Mouse (Mus musculus) liver, embryonic 12.5 days (tissue): ENCODE measurements around the gene Ift81. TPM values are rescaled to one million over a fixed set of nuclear protein-coding genes. Genes with fewer than 3 reads are reported as not detected.
A peak's percentile ranks its signal among the peaks of the same experiment; 100 is the strongest.

ENCODE experiments used
- ATAC-seq: fragments of 200-750 bp; cut with Nextera tagmentation; 2 replicates; pipeline ENCODE4 v1.8.0; 2017; ENCODE audit warnings: moderate number of reproducible peaks, mild to moderate bottlenecking, moderate library complexity
- H3K27ac ChIP-seq: fragments of 300-500 bp; sonication (generic); 2 replicates; pipeline ENCODE4 v1.5.1; 2016; ENCODE audit warnings: mild to moderate bottlenecking
- H3K27me3 ChIP-seq: fragments of 300-500 bp; sonication (generic); replicated peaks from 2 replicates; pipeline ENCODE4 v1.6.1; 2016; ENCODE audit warnings: mild to moderate bottlenecking, moderate library complexity
- H3K36me3 ChIP-seq: fragments of 300-500 bp; sonication (generic); 2 replicates; pipeline ENCODE4 v1.6.1; 2016; ENCODE audit warnings: mild to moderate bottlenecking, moderate library complexity
- H3K4me1 ChIP-seq: fragments of 300-500 bp; sonication (generic); 2 replicates; pipeline ENCODE4 v1.6.1; 2016
- H3K4me2 ChIP-seq: fragments of 300-500 bp; sonication (generic); 2 replicates; pipeline ENCODE4 v1.6.1; 2016; ENCODE audit warnings: mild to moderate bottlenecking, moderate library complexity
- H3K4me3 ChIP-seq: fragments of 300-500 bp; sonication (generic); 2 replicates; pipeline ENCODE4 v1.5.1; 2016; ENCODE audit warnings: mild to moderate bottlenecking, moderate library complexity
- H3K9ac ChIP-seq: fragments of 300-500 bp; sonication (generic); 2 replicates; pipeline ENCODE4 v1.6.1; 2016; ENCODE audit warnings: mild to moderate bottlenecking, moderate library complexity
- H3K9me3 ChIP-seq: fragments of 300-500 bp; sonication (generic); replicated peaks from 2 replicates; pipeline ENCODE4 v1.6.1; 2016; ENCODE audit warnings: mild to moderate bottlenecking, moderate library complexity
- WGBS: fragments of 180-500 bp; shearing (Covaris S2); methylation state at CpG from one replicate; pipeline ENCODE4 v1.1.7; 2016; ENCODE audit not compliant: insufficient replicate concordance; 5-methylcytosine and 5-hydroxymethylcytosine counted together
- polyA plus RNA-seq: library from polyadenylated mRNA; unstranded; fragments of >200 nt; fragmentation: Nextera tagmentation; extraction: Ambion mirVana; gene quantifications from 2 replicates; pipeline ENCODE4 v1.2.1, GENCODE M21; 2016

Ift81 gene
- polyA plus RNA-seq, 1 experiment from 2014 or later, result 4.6 TPM

DNA sequence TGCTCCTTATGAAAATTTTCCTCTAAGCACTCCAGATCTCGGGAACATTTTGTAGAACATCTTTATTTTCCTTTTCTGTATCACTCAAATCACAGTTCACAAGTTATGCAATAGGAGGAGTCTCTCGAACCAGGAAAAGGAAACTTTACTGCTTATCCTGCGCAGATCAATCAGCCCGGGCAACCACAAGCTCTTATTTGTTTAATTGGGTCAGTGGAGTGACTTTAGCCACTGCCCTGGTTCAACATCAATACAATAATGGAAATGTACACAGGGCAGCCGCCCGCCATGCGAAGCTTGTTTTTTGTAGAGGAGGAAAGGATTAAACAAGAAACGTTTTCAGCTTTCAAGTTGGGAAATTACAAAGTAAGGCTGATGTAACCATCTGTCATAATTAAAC, 72.4 kb downstream of the Ift81 start:
- no peak overlapping the region for H3K9ac ChIP-seq
- H3K9me3 ChIP-seq, result no peaks in the 10 kb centered on the region
- H3K4me2 ChIP-seq, result no peak overlapping the region
- H3K27ac ChIP-seq, result no peak overlapping the region
- no peak overlapping the region for H3K4me3 ChIP-seq
- no peaks in the 10 kb centered on the region for H3K4me1 ChIP-seq
- no peak for ATAC-seq
- H3K36me3 ChIP-seq, result no peaks in the 10 kb centered on the region
- H3K27me3 ChIP-seq, result no peaks in the 10 kb centered on the region
- WGBS, result 62% methylated on average over 8 of the region's 8 CpGs

DNA sequence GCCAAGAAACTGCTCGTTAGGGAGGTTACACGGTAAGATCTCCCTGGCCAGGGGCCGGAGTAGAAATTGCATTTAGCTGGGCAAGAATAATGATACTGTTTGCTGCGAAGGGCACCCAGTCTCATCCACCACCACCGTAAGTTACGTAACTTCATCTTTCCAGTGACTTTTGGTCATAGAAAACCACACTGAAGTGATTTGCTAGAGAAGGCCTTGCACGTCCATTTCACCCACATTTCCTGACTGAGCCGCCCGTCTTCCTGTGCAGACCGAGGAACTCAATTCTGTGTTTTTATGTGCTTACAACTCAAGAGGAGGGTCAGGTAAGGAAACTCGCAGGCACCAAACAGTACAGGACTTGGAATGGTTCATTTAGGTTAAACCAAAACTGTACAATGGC, 76.2 kb downstream of the Ift81 start:
- no peaks in the 10 kb centered on the region for H3K4me1 ChIP-seq
- no peak overlapping the region for H3K4me2 ChIP-seq

GRCm38 (mm10) chr5:122537654-122538053, 76.7 kb downstream of the Ift81 start:
- ATAC-seq, result no peak
- WGBS, result 83% methylated on average over 5 of the region's 5 CpGs

More for the DNA sequence above, 76.2 kb downstream of the Ift81 start:
- no peak overlapping the region for H3K9ac ChIP-seq
- H3K9me3 ChIP-seq, result no peaks in the 10 kb centered on the region
- H3K36me3 ChIP-seq, result no peaks in the 10 kb centered on the region
- H3K4me3 ChIP-seq, result no peak overlapping the region
- WGBS, result 47% methylated on average over 11 of the region's 11 CpGs
- H3K27me3 ChIP-seq, result 0 out of 2 replicates have a peak, but pooled peaks cover 3% of the 10 kb centered on the region
- no peak overlapping the region for H3K27ac ChIP-seq
- no peak for ATAC-seq

DNA sequence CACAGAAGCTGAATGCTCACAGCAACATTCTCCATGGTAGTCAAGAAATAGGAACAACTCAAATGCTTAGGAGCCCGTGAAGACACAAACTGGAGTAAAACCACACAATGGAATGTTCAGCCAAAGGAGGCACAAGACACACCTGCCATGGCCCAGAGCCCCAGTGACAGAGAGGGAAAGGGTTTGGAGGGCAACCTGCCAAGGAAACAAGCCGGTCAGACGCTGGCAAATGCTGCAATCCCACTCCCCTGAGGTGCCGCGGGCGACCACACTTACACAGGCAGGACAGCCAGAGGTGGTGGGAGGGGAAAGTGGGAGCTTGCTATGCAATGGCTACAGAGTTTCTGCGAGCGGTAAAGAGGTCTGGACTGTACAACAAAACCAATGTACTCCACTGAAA, 80.4 kb downstream of the Ift81 start:
- Histone ChIP-seq H3K9me3 (no peaks in the 10 kb centered on the region), H3K27ac (no peak overlapping the region), H3K27me3 (0 out of 2 replicates have a peak, but pooled peaks cover 3% of the 10 kb centered on the region), H3K4me1 (peaks cover 12% of the 10 kb centered on the region; the same call in 1 of the 2 replicates), H3K9ac (no peak overlapping the region), H3K36me3 (no peaks in the 10 kb centered on the region), H3K4me3 (no peak overlapping the region), H3K4me2 (no peak overlapping the region)
- WGBS, result 68% methylated on average over 8 of the region's 8 CpGs
- no peak for ATAC-seq

More at GRCm38 (mm10) chr5:122537654-122538053, 76.7 kb downstream of the Ift81 start:
- no peaks in the 10 kb centered on the region for H3K36me3 ChIP-seq
- no peaks in the 10 kb centered on the region for H3K4me1 ChIP-seq
- H3K9me3 ChIP-seq, result no peaks in the 10 kb centered on the region
- H3K9ac ChIP-seq, result no peak overlapping the region
- H3K4me3 ChIP-seq, result no peak overlapping the region
- H3K27me3 ChIP-seq, result 0 out of 2 replicates have a peak, but pooled peaks cover 3% of the 10 kb centered on the region
- no peak overlapping the region for H3K4me2 ChIP-seq
- H3K27ac ChIP-seq, result no peak overlapping the region

DNA sequence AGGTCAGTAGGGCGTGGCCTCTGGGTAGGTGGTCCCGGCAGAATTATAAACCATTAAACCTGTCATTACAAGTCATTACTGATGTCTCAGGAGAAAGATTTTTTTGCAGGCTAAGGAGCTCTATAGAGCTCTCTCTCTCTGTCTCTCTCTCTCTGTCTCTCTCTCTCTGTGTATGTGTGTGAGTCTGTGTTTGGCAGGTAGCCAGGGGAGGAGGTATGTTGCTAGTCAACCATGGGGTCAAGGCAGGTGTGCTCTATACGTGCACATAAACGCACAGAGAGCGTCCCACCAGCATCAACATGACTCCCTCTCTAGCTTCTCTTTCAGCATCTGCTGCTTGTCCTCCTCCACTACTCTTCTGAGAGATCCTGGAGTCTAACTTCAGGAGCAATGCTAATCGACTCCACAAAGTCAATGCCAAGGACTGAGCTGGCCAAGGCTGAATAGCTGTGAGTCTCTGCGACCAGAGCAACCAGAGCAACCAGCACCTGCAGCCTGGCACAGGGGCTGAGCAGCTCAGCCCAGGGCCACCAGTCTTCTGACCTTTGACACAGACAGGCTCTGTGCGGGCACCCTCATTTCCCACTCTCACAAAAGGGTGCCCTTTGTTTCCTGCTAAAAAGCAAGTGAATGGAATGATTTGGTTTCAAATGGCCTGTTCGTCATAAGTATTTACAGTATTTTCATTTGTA, 84.3 kb downstream of the Ift81 start:
- Histone ChIP-seq H3K4me2 (no peak overlapping the region), H3K4me1 (peaks cover 29% of the 10 kb centered on the region), H3K4me3 (no peak overlapping the region), H3K27me3 (0 out of 2 replicates have a peak, but pooled peaks cover 3% of the 10 kb centered on the region), H3K9ac (no peak overlapping the region), H3K36me3 (no peaks in the 10 kb centered on the region), H3K9me3 (no peaks in the 10 kb centered on the region), H3K27ac (no peak overlapping the region)
- 69% methylated on average over 9 of the region's 9 CpGs for WGBS
- ATAC-seq, result no peak

DNA sequence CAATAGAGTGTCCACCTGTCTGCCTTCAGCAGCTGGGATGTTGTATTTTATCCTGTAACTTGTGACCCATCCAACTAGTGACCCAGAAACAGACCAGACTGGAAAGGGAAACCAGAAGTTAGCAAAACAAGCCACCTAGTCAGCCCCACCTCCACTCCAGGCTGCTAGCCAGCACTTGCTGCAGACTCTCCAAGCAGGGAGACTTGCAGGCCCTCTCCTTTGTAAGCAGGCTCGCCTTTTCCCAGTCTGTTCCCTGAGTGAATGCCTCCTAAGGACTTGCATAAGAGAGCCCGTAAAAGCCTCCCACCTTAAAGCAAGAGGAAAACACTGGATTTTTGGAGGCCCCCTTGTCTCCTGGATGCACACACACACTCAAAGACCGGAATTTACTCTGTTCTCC, 85.0 kb downstream of the Ift81 start:
- 70% methylated on average over 3 of the region's 3 CpGs for WGBS
- Histone ChIP-seq H3K27me3 (0 out of 2 replicates have a peak, but pooled peaks cover 3% of the 10 kb centered on the region), H3K27ac (no peak overlapping the region), H3K4me3 (no peak overlapping the region), H3K4me2 (no peak overlapping the region), H3K36me3 (no peaks in the 10 kb centered on the region), H3K9me3 (no peaks in the 10 kb centered on the region), H3K4me1 (peaks cover 29% of the 10 kb centered on the region), H3K9ac (no peak overlapping the region)
- ATAC-seq, result no peak

DNA sequence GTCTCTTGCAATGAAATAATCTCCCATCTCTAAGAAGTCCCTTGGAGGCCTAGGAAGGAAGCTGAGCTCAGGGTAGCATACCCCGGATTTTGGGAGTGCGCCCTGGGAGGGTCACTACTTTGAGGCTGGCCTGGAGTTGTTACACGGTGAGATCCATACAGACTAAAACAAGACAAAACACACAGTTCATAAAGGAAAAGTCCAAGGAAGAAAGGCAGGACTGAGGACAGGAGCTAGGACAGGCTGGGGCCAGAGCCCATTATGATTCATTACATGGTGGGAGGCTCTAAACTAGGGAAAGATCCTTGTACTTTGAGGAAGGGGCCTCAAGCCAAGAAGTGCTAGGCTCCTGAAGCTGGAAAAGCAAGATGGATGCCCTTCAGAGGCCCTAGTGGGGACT, 85.7 kb downstream of the Ift81 start:
- Histone ChIP-seq H3K4me1 (peaks cover 29% of the 10 kb centered on the region), H3K4me3 (no peak overlapping the region), H3K9ac (no peak overlapping the region), H3K27me3 (0 out of 2 replicates have a peak, but pooled peaks cover 6% of the 10 kb centered on the region), H3K27ac (no peak overlapping the region), H3K9me3 (no peaks in the 10 kb centered on the region), H3K4me2 (no peak overlapping the region), H3K36me3 (no peaks in the 10 kb centered on the region)
- no peak for ATAC-seq
- WGBS, result 67% methylated on average over 3 of the region's 3 CpGs

DNA sequence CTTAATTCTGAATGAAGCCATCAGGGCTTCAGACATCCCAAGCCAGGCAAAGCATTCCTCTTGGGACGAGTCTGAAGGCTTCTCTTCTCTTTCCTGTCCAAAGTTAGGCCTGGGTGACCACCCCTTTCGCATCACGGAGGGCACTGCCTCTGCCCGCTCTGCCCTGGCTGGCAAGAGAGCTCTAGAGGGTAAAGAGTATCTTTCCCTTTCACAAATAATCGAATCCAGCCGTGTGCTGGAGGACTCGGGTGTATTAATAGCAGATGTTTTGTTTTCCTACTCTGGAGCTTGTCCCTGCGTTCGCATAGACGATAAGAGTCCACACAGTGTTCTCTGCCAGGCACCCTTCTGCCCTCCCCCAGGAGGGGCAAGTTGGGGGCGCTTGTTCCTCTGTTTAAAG, 86.6 kb downstream of the Ift81 start:
- no peak overlapping the region; the same call in 1 of the 2 replicates for H3K27ac ChIP-seq
- 61% methylated on average over 11 of the region's 11 CpGs for WGBS
- H3K4me2 ChIP-seq, result peak overlapping the region; percentile 8; the same call in 1 of the 2 replicates
- peaks cover 29% of the 10 kb centered on the region for H3K4me1 ChIP-seq
- H3K36me3 ChIP-seq, result no peaks in the 10 kb centered on the region
- no peak overlapping the region for H3K4me3 ChIP-seq
- H3K27me3 ChIP-seq, result 0 out of 2 replicates have a peak, but pooled peaks cover 6% of the 10 kb centered on the region
- ATAC-seq, result no peak
- H3K9ac ChIP-seq, result no peak overlapping the region
- H3K9me3 ChIP-seq, result no peaks in the 10 kb centered on the region

GRCm38 (mm10) chr5:122526878-122527730, 87.2 kb downstream of the Ift81 start:
- Histone ChIP-seq H3K27me3 (0 out of 2 replicates have a peak, but pooled peaks cover 6% of the 10 kb centered on the region), H3K9ac (no peak overlapping the region), H3K4me1 (peaks cover 29% of the 10 kb centered on the region), H3K27ac (no peak overlapping the region; the same call in 1 of the 2 replicates), H3K4me2 (peak overlapping the region; percentile 8; the same call in 1 of the 2 replicates), H3K9me3 (no peaks in the 10 kb centered on the region), H3K4me3 (no peak overlapping the region), H3K36me3 (no peaks in the 10 kb centered on the region)
- WGBS, result 56% methylated on average over 15 of the region's 15 CpGs
- peak; percentile 47; the same call in 1 of the 2 replicates for ATAC-seq

- Histone ChIP-seq H3K36me3 (no peaks in the 10 kb centered on the region), H3K4me1 (peaks cover 29% of the 10 kb centered on the region), H3K9ac (no peak overlapping the region), H3K4me2 (no peak overlapping the region), H3K27ac (no peak overlapping the region; the same call in 1 of the 2 replicates), H3K4me3 (no peak overlapping the region), H3K9me3 (no peaks in the 10 kb centered on the region), H3K27me3 (0 out of 2 replicates have a peak, but pooled peaks cover 6% of the 10 kb centered on the region)
- 81% methylated on average over 9 of the region's 9 CpGs for WGBS
- no peak for ATAC-seq
Measured at GRCm38 (mm10) chr5:122526405-122526804, 87.9 kb downstream of the Ift81 start.

DNA sequence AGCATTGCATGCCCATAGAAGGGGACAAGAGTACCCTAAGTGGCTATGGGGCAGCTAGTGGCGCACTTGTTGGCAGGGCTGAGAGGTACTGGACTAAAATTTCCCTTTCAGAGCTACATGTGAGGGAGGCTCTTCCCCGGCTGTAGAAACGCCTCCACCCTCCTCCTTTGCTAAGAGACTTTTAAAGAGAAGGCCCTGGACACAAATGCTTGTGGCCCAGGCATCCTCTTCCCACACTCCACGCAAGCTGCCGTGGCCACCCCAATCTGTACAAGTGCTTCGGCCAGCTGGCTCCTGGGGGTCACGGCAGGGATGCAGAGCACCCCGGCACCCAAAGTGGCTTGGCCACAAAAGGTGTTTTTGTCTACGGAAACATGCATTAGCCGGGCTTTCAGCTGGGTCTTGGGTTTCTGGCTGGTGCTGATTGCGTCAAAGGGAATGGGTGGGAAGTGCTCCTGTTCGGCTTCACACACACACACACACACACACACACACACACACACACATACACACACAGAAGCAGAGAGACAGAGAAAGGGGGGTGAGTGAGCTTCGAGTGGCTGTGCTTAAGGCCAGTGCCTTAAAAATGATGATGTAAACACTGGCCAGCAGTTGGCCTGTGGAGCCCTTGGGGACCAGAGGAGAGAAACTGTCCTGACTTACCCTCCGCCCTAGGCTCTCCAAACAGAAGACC, 88.9 kb downstream of the Ift81 start:
- H3K4me2 ChIP-seq, result no peak overlapping the region
- 74% methylated on average over 14 of the region's 14 CpGs for WGBS
- no peaks in the 10 kb centered on the region for H3K36me3 ChIP-seq
- H3K4me3 ChIP-seq, result no peak overlapping the region
- no peak overlapping the region for H3K9ac ChIP-seq
- no peak for ATAC-seq
- H3K27me3 ChIP-seq, result peaks cover 13% of the 10 kb centered on the region; the same call in 1 of the 2 replicates
- no peaks in the 10 kb centered on the region for H3K9me3 ChIP-seq
- H3K4me1 ChIP-seq, result peaks cover 32% of the 10 kb centered on the region
- H3K27ac ChIP-seq, result no peak overlapping the region
